Mouse (Mus musculus): ENCODE data around the gene Gm45021. TPM values are rescaled to one million over a fixed set of nuclear protein-coding genes. Genes with fewer than 3 reads are reported as not detected.
"Not testable (repeated sequence)": the region's sequence is repeated elsewhere in the genome, so short reads cannot be mapped to it uniquely, and the experiment has no call there.

Gm45021 gene
- total and polyA plus RNA-seq, 3 experiments: not detected

DNA sequence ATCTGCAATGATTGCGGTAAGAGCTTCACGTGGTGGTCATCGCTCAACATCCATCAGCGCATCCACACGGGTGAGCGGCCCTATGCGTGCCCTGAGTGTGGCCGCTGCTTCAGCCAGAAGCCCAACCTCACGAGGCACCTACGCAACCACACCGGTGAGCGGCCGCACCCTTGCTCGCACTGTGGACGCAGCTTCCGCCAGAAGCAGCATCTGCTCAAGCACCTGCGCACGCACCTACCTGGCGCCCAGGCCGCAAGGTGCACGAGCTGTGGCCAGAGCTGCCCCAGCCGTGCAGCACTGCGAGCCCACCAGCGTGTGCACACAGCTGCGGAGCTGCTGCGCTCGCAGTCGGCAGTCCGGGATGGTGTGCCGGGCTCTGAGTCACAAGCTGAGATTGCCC lies 30.6 kb downstream of the Gm45021 start:
- no peaks in the 10 kb centered on the region for H3K36me3 ChIP-seq (replicated peaks)
- H3K27me3 ChIP-seq (ENCODE audit: insufficient read depth, low read length): peaks cover 3% of the 10 kb centered on the region; the same call in 1 of the 2 replicates
- DNase-seq (ENCODE audit: low spot score) (no peak), ATAC-seq (ENCODE audit: extremely low read depth, insufficient number of reproducible peaks, low FRiP score, poor library complexity, severe bottlenecking) (no peak)
- no peaks in the 10 kb centered on the region for H3K9me3 ChIP-seq (replicated peaks)
- H3K4me1 ChIP-seq (ENCODE audit: insufficient read depth, low read depth, low read length): no peaks in the 10 kb centered on the region
- no peak overlapping the region; the same call in 1 of the 2 replicates for H3K4me3 ChIP-seq (ENCODE audit: low read depth, low read length)
- no peak for TF ChIP-seq TAL1 (conservative IDR thresholded peaks at IDR 0.05; ENCODE audit: low read depth, low read length)

DNA sequence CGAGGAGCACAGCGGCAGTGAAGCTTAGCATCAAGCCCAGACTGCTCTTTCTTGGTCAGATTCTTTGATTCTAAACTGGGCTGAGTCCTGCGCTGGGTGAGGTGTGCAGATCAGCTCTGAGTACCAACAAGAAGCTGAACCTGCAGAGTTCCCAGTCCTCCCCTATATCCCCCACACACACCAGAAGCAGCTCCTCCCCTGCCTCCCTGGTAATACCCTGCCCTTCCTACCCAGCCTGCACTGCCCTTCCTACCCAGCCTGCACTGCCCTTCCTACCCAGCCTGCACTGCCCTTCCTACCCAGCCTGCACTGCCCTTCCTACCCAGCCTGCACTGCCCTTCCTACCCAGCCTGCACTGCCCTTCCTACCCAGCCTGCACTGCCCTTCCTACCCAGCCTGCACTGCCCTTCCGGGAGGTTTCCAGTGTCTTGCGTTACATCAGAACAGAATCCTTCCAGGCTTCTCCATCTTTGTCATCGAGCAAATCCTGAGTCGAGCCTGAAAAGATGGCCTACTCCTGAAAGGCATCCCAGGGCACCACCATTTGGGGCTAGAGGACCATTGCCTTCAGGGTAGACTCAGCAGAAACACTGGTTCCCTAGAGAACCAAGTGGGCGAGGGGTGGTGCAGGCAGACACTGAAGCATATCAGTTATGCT lies 32.9 kb downstream of the Gm45021 start:
- not testable (repeated sequence) for ATAC-seq (ENCODE audit: extremely low read depth, insufficient number of reproducible peaks, low FRiP score, poor library complexity, severe bottlenecking); H3K9me3 ChIP-seq (replicated peaks); H3K4me1 ChIP-seq (ENCODE audit: insufficient read depth, low read depth, low read length); H3K36me3 ChIP-seq (replicated peaks); H3K4me3 ChIP-seq (ENCODE audit: low read depth, low read length); DNase-seq (ENCODE audit: low spot score); H3K27me3 ChIP-seq (ENCODE audit: insufficient read depth, low read length)

DNA sequence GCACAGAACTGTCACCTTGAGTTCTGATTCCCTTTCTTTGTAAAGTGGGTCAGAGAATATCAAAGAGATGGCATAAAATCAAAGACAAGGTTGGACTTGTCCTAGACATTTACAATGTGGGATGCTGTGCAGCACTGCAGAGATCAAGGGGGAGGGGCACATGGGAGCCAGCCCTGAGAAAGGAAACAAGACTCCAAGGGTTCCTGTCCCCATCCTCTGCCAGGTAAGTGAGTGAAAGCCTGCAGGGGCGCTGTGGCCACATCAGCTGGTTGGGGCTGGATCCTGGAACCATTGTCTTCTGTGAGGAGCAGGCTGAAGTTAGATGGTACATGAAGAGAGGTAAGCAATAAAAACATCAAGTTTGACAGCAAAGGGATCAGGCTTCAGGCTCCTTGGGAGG lies 34.0 kb downstream of the Gm45021 start:
- ATAC-seq (ENCODE audit: extremely low read depth, insufficient number of reproducible peaks, low FRiP score, poor library complexity, severe bottlenecking): no peak
- Histone ChIP-seq H3K27me3 (ENCODE audit: insufficient read depth, low read length) (peaks cover 3% of the 10 kb centered on the region; the same call in 1 of the 2 replicates), H3K36me3 (replicated peaks) (no peaks in the 10 kb centered on the region), H3K4me1 (ENCODE audit: insufficient read depth, low read depth, low read length) (no peaks in the 10 kb centered on the region), H3K4me3 (ENCODE audit: low read depth, low read length) (no peak overlapping the region), H3K9me3 (replicated peaks) (no peaks in the 10 kb centered on the region)
- DNase-seq (ENCODE audit: low spot score): no peak
- TF ChIP-seq TAL1 (conservative IDR thresholded peaks at IDR 0.05; ENCODE audit: low read depth, low read length): no peak
- TF ChIP-seq GATA1 (IDR thresholded peaks at IDR 0.05; ENCODE audit: borderline replicate concordance, low read length): no peak
- TF ChIP-seq GATA2 (IDR thresholded peaks at IDR 0.05; ENCODE audit: borderline replicate concordance, low read depth, low read length): no peak
- no peak for TF ChIP-seq CTCF (IDR thresholded peaks at IDR 0.05; ENCODE audit: low read depth, low read length)
- no peak for TF ChIP-seq POLR2AphosphoS5 (IDR thresholded peaks at IDR 0.05; ENCODE audit: insufficient replicate concordance, low read depth, low read length)

DNA sequence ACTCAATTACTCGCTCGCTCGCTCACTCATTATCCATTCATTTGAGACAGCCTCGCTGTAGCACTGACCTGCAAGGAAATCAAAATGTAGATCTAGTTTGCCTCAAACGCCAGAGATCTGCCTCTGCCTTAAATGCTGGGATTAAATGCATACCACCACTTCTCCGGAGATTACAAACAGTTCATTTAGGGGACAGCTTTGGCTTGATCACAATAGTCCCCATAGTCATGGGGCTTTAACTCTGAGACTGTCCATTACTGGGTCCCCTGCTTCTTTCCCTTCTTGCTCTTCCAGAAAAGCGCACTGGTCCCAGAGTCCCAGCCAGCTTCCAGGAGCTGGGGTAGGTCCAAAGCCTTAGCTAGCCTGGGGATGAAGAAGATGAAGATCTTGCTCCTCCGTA lies 37.1 kb downstream of the Gm45021 start, which contains the start of gene AI854703:
TSS of gene AI854703 (plus strand) at position 301 of the 400 bp plus-strand sequence.
- Histone ChIP-seq H3K27me3 (ENCODE audit: insufficient read depth, low read length) (no peaks in the 10 kb centered on the region; the same call in 1 of the 2 replicates), H3K4me1 (ENCODE audit: insufficient read depth, low read depth, low read length) (no peaks in the 10 kb centered on the region), H3K36me3 (replicated peaks) (no peaks in the 10 kb centered on the region), H3K4me3 (ENCODE audit: low read depth, low read length) (no peak within 1 kb of the TSS), H3K9me3 (replicated peaks) (no peaks in the 10 kb centered on the region)
- ATAC-seq (ENCODE audit: extremely low read depth, insufficient number of reproducible peaks, low FRiP score, poor library complexity, severe bottlenecking) (no peak), DNase-seq (ENCODE audit: low spot score) (no peak)
- TF ChIP-seq POLR2AphosphoS5 (IDR thresholded peaks at IDR 0.05; ENCODE audit: insufficient replicate concordance, low read depth, low read length) (no peak), CTCF (IDR thresholded peaks at IDR 0.05; ENCODE audit: low read depth, low read length) (no peak), GATA1 (IDR thresholded peaks at IDR 0.05; ENCODE audit: borderline replicate concordance, low read length) (no peak), TAL1 (conservative IDR thresholded peaks at IDR 0.05; ENCODE audit: low read depth, low read length) (no peak), GATA2 (IDR thresholded peaks at IDR 0.05; ENCODE audit: borderline replicate concordance, low read depth, low read length) (no peak)

DNA sequence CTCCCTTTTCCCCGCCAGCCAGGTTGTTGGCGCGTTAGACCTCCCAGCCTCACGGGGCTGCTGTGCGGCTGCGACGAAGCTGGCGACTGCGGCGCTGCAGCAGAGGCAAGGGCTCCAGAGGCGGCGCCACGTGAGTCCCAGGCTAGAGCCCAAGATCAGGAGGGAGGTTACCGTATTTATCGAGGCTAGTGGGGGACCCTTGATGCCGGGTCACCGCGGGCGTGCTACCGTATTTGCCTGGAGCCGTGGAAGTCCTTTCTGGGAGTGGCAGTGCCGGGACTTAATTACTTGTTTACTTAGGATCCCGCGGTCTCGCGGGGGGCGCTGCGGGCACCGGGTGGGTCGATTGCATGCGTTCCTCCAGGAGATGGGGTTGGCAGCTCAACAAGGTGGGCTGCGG lies 37.6 kb downstream of the Gm45021 start:
- Histone ChIP-seq H3K9me3 (replicated peaks) (no peaks in the 10 kb centered on the region), H3K4me1 (ENCODE audit: insufficient read depth, low read depth, low read length) (no peaks in the 10 kb centered on the region), H3K27me3 (ENCODE audit: insufficient read depth, low read length) (peaks cover 3% of the 10 kb centered on the region; the same call in 1 of the 2 replicates), H3K36me3 (replicated peaks) (no peaks in the 10 kb centered on the region), H3K4me3 (ENCODE audit: low read depth, low read length) (no peak overlapping the region)
- DNase-seq (ENCODE audit: low spot score) (no peak), ATAC-seq (ENCODE audit: extremely low read depth, insufficient number of reproducible peaks, low FRiP score, poor library complexity, severe bottlenecking) (no peak)
- no peak for TF ChIP-seq POLR2AphosphoS5 (IDR thresholded peaks at IDR 0.05; ENCODE audit: insufficient replicate concordance, low read depth, low read length)
- no peak for TF ChIP-seq GATA2 (IDR thresholded peaks at IDR 0.05; ENCODE audit: borderline replicate concordance, low read depth, low read length)
- no peak for TF ChIP-seq CTCF (IDR thresholded peaks at IDR 0.05; ENCODE audit: low read depth, low read length)
- no peak for TF ChIP-seq TAL1 (conservative IDR thresholded peaks at IDR 0.05; ENCODE audit: low read depth, low read length)
- TF ChIP-seq GATA1 (IDR thresholded peaks at IDR 0.05; ENCODE audit: borderline replicate concordance, low read length): no peak

DNA sequence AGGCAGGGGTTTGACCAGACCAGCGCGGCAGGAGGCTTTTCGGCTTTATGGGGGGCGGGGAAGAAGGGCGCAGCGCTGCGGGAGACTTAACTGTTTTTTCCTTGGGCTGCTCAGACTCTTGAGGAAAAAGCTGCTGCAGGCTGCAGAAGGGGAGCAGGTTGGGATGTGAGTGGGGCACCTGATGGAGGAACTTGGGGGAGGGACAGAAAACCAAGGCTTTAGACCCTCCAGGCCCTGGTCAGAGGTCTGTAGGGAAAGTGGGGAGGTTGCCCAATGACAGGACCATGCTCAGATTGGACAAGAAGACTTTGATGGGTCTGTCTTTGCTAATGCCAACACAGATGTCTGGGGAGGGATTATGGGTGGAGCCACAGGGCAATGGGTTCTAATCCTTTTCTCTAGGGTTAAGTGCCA lies 38.1 kb downstream of the Gm45021 start:
- peaks cover 3% of the 10 kb centered on the region; the same call in 1 of the 2 replicates for H3K27me3 ChIP-seq (ENCODE audit: insufficient read depth, low read length)
- no peak for DNase-seq (ENCODE audit: low spot score)
- H3K36me3 ChIP-seq (replicated peaks): no peaks in the 10 kb centered on the region
- H3K9me3 ChIP-seq (replicated peaks): no peaks in the 10 kb centered on the region
- H3K4me1 ChIP-seq (ENCODE audit: insufficient read depth, low read depth, low read length): no peaks in the 10 kb centered on the region
- TF ChIP-seq POLR2AphosphoS5 (IDR thresholded peaks at IDR 0.05; ENCODE audit: insufficient replicate concordance, low read depth, low read length) (no peak), GATA1 (IDR thresholded peaks at IDR 0.05; ENCODE audit: borderline replicate concordance, low read length) (no peak), GATA2 (IDR thresholded peaks at IDR 0.05; ENCODE audit: borderline replicate concordance, low read depth, low read length) (no peak), CTCF (IDR thresholded peaks at IDR 0.05; ENCODE audit: low read depth, low read length) (no peak)
- no peak for ATAC-seq (ENCODE audit: extremely low read depth, insufficient number of reproducible peaks, low FRiP score, poor library complexity, severe bottlenecking)
- H3K4me3 ChIP-seq (ENCODE audit: low read depth, low read length): no peak overlapping the region

DNA sequence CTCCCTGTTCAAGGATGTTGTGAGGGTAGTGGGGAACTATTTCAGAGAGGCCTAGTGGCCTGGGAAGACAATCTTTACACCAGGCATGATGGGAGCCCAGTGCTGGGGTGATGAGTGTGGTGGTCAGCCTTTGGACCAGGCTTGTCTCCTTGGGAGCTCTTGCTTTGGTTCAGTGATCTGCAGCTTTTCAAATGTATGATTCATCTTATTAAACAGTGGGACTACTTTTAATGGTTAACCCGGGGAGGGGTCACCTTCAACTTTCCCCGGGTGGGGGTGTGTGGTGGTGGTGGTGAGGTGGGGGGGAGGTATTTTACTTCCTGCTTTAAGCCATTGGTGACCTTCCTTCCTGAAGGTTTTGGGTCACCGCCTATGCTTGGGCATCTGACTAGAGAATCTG lies 39.0 kb downstream of the Gm45021 start:
- H3K36me3 ChIP-seq (replicated peaks): no peaks in the 10 kb centered on the region
- H3K4me1 ChIP-seq (ENCODE audit: insufficient read depth, low read depth, low read length): no peaks in the 10 kb centered on the region
- no peak for ATAC-seq (ENCODE audit: extremely low read depth, insufficient number of reproducible peaks, low FRiP score, poor library complexity, severe bottlenecking)
- no peak overlapping the region for H3K4me3 ChIP-seq (ENCODE audit: low read depth, low read length)
- H3K9me3 ChIP-seq (replicated peaks): no peaks in the 10 kb centered on the region
- no peak for TF ChIP-seq POLR2AphosphoS5 (IDR thresholded peaks at IDR 0.05; ENCODE audit: insufficient replicate concordance, low read depth, low read length)
- no peak for TF ChIP-seq CTCF (IDR thresholded peaks at IDR 0.05; ENCODE audit: low read depth, low read length)
- TF ChIP-seq GATA1 (IDR thresholded peaks at IDR 0.05; ENCODE audit: borderline replicate concordance, low read length): no peak
- TF ChIP-seq GATA2 (IDR thresholded peaks at IDR 0.05; ENCODE audit: borderline replicate concordance, low read depth, low read length): no peak
- no peak for TF ChIP-seq TAL1 (conservative IDR thresholded peaks at IDR 0.05; ENCODE audit: low read depth, low read length)
- DNase-seq (ENCODE audit: low spot score): no peak
- peaks cover 3% of the 10 kb centered on the region; the same call in 1 of the 2 replicates for H3K27me3 ChIP-seq (ENCODE audit: insufficient read depth, low read length)

Data from G1E (cell line).